Mouse (Mus musculus): ENCODE measurements around the gene Rapgef3. TPM values are rescaled to one million over a fixed set of nuclear protein-coding genes. Genes with fewer than 3 reads are reported as not detected.

Rapgef3 gene
- total RNA-seq, 2 experiments from 2014 or later, result 32.7 to 33.4 TPM

DNA sequence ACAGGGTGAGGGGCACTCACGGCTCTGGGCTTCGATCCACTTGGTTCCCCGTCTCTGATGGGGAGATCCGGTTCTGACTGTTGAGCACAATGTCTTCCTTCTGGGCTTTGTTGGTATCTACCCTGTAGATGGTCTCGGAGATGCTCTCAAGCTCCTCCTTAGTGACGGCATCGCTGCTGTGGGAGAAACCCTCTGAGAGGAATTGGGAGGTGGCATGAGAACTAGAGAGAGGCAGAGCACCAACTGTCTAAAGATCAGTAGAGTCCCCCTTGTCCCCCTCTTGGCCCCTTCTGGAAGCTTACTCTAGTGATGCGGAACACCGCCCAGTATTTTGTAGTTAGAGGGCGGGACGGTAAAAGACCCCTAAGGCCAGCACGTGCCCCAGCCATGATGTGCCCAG, 48.3 kb downstream of the Rapgef3 start:
- no peak for DNase-seq

DNA sequence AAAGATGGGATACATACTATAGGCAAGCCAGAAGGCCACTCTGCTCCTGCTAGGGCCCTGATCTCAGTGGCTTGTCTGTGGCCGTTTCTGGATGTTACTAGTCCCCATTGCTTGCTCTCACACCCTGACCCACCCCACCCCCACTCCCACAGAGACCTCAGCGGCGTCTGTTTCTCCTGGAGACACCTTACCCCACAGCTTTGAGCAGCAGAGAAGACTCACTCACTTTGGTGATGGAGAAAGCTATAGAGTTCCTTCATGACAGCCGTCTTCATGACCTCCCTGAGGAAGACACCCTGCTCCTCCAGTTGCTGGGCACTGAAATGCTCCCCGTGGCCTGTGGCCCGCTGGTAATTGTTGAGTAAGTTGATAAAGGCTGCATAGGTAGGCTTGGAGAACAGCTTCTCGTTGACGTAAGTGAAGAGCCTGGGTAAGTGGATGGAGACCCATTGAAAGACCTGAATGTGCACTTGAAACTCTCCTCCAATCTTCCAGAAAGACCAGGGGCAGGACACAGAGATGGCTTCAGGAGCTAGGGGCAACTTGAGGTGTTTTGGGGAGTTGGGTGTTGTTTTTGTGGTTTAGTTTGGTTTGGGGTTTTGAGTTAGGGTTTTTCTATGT, 49.1 kb downstream of the Rapgef3 start:
- DNase-seq, result no peak

DNA sequence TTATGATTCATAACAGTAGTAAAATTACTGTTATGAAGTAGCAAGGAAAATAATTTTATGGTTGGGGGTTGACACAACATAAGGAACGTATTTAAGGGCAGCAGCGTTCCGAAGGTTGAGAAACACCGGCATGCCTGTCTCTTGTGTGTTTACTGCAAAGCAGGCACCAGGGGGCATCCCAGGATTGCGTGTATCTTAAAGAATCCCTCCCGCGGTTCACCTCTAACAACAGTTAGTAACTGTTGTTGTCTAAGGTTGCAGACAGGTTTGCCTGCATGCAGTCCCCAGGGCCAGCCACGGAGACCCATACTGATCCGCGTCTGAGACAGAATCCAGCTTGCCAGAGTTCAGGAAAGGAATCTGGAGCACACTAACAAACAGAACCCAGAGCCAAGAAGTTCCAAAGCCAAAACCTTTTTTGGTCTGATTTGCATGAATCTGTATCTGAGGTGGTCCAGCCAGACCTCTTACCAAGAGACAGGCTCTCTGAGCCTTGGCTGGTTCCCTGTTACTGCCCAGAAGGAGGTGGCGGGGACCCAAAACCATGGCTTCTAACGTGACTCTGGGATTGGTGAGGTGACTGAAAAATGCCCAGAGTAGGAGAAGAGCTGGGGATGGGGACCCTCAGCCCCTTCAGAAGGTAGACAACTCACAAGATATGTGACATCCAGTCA, 49.8 kb downstream of the Rapgef3 start:
- DNase-seq, result peak; percentile 78

DNA sequence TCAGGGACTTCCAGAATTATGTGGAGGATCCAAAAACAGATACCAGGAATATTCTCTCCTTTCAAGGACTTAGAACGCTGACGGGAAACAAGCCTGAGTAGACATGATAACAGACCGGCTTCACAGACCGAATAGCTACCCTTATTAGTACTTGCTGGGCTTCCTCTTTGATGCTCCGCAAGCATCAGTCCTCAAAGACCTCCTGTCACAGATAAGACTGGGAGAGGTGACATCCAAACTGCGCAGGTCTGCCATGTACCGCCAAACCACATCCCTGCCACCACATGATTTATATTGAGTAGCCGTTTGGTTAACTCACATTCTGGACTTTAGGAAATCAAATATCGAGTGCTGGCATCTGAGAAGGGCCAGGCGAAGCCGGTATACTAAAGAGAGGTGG, 51.0 kb downstream of the Rapgef3 start:
- DNase-seq, result no peak

DNA sequence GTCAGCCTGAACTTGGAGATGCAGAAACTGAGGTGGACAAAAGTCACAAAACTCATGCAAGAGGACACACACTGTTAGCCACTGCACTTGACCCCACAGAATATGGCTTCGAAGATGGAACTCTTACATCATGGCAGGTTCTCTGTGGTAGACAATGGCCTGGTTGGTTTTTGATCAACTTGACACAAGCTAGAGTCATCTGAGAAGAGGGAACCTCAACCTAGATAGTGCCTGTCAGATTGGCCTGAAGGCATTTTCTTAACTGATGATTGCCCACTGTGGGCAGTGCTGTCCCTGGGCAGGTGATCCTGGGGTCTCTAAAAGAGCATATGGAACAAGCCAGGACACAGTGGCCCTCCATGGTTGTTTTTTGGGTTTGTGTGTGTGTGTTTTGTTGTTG, 52.0 kb downstream of the Rapgef3 start:
- no peak for DNase-seq

DNA sequence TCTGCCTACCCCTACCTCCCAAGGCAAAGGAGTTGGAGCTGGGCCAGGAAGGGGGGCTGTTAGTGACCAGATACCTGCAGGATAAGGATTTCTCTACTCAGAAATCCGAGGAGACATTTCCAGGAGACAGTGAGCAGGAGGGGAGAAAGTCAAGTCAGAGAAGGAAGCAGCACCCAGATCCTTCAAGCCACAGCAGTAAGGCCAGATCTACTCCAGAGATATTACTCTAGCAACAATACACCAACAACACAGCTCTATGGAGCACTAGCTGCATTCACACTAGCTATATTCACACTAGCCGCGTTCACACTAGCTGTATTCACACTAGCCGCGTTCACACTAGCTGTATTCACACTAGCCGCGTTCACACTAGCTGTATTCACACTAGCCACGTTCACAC, 52.7 kb downstream of the Rapgef3 start:
- no peak for DNase-seq

DNA sequence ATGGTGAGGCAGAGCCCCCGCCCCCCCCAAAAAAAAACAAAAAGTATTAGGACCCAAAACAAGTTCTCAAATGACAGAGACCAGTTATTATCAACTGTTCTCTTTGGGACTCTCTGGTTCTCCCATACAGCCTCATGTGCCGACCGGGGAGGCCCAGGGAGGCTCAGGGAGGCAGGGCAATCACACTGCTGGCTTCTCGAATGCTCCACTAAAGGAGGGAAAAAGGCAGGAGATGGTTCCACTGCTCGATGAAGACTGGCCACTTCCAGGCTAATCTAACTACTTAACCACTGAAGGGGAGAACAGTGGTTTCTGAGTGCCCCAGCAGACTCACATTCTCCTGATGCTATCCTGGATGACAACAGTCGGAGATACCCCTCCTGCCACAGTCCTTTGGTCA, 55.2 kb downstream of the Rapgef3 start:
- no peak for DNase-seq

DNA sequence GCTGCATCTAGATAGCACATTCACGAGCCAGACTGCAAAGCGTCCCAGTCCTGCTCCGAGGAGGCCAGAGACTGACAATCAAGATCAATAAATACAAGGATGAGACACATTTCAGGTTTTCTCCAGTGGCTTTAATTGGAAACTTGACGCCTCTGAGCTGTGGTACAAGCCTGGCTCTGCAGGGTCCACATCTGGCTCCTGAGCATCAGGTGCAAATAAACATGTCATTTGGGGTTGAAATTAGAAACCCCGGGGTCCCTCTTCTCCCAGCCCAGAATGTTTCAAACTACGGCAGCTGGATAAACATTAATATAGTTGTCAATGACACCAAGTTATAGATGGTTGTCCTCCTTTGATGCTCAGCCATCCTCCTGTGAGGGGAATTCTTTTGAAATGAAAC, 56.9 kb downstream of the Rapgef3 start:
- DNase-seq, result no peak

DNA sequence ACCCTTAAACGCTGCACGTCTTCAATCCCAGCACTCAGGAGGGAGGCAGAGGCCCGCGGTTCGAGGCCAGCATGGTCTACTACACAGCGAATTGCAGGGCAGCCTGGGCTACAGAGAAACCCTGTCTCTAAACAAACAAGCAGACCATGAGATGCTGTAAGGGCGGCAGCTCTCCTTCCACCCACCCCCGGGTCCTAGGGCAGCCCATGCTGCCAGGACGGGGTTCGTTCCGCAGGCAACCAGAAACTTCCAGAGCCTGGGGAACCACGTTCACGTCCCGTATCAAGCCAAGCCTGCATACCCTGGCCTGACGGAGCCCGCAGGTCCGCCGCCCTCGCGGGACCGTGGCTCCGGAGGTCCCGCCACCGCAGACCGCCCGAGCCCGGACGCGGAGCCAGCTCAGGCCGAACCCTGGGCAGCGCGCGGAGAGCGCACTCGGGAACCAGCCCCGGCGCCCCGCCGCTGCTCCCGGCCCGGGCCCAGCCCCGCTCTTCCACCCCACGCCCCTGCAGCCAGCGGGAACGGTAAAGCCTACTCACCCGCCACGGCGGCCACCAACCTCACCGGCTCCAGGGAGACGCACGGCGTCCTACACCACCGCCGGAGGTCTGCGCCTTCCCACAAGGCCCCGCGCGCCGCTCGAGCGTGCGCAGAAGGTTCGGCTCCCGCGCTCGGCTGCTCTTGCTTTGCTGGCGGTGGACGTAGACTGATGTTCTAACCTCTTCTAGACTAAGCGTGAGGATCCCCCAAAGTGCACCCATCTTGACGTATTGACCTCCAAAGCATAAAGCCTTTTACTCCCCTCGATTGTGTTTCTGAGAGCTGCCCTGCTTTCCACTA, 62.3 kb downstream of the Rapgef3 start, which contains the start of gene Rpap3:
Gene Rpap3, minus strand, starts transcription at position 615 of the 840 bp plus-strand sequence.
- peak; percentile 89 for DNase-seq

DNA sequence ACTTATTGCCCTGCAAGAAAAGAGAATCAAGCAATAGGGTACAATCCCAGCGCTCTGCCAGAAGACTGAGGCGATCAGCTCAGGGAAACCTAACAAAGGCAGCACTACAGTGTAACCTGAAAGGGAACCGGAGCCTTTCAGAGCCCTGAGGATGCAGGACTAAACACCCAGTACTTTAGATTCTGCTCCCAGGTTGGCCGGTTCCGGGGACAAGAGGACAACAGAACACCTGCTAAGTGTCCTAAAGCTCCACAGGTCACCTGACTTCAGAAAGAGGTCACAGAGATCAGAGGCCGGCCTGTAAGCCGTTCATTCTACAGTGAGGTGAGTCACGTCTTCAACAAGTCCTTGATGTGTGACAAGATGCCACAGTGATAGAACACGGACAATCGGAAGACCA, 71.2 kb downstream of the Rapgef3 start:
- no peak for DNase-seq

Other genes starting within 250 kb of the Rapgef3 start
- gene Rpap3, start 62.1 kb downstream of the Rapgef3 start, total RNA-seq (2021), result 10 to 100 TPM; 16.0 to 19.7 TPM
- 1 to 10 TPM; 3.5 to 4.6 TPM for gene Endou, start 36.6 kb downstream of the Rapgef3 start, total RNA-seq (2021)
- 10 to 100 TPM; 58.7 to 59.2 TPM for gene Slc48a1, start 10.5 kb upstream of the Rapgef3 start, total RNA-seq (2021)
- 10 to 100 TPM; 51.6 to 52.0 TPM for gene Hdac7, start 76.5 kb upstream of the Rapgef3 start, total RNA-seq (2021)
- 1 to 10 TPM; 2.8 to 3.0 TPM for gene Vdr, start 142.7 kb upstream of the Rapgef3 start, total RNA-seq (2021)
- gene Tmem106c, start 196.2 kb upstream of the Rapgef3 start, total RNA-seq (2021), result 10 to 100 TPM; 20.5 to 20.6 TPM
- 1 to 10 TPM; 1.1 to 1.3 TPM for gene Col2a1, start 236.7 kb upstream of the Rapgef3 start, total RNA-seq (2021)